Mouse (Mus musculus) liver, embryonic 14.5 days (tissue): Measurements from ENCODE around the gene Mlph. TPM values are rescaled to one million over a fixed set of nuclear protein-coding genes. Genes with fewer than 3 reads are reported as not detected.

Experiments used
- ATAC-seq: fragments of 200-750 bp; cut with Nextera tagmentation; 2 replicates; pipeline ENCODE4 v1.8.0; 2017; ENCODE audit warnings: moderate number of reproducible peaks, mild to moderate bottlenecking, moderate library complexity; ENCODE audit not compliant: insufficient read depth
- DNase-seq, 3 experiments: peaks; one replicate each; pipeline ENCODE4 v3.0.0-alpha.2; 2012 to 2013; ENCODE audit warnings: low read depth in 3 of 3, low spot score in 3 of 3
- H3K27ac ChIP-seq: fragments of 300-500 bp; sonication (generic); 2 replicates; pipeline ENCODE4 v1.5.1; 2014; ENCODE audit warnings: moderate library complexity, mild to moderate bottlenecking, control low read depth, inconsistent platforms
- H3K27me3 ChIP-seq: fragments of 300-500 bp; sonication (generic); 2 replicates; pipeline ENCODE4 v1.6.1; 2014; ENCODE audit warnings: mild to moderate bottlenecking, low read length, moderate library complexity; ENCODE audit not compliant: control insufficient read depth, insufficient read depth
- H3K36me3 ChIP-seq: fragments of 300-500 bp; sonication (generic); replicated peaks from 2 replicates; pipeline ENCODE4 v1.6.1; 2014; ENCODE audit warnings: low read depth; ENCODE audit not compliant: control insufficient read depth, insufficient read depth
- H3K4me1 ChIP-seq, 2 experiments: fragments of 200-500 bp in 1 of 2; fragments of 300-500 bp in 1 of 2; sonication (generic) in 1 of 2; replicated peaks; 2 replicates each; pipeline ENCODE4 v1.6.1; 2012 to 2014; ENCODE audit warnings: antibody characterized with exemption in 1 of 2, inconsistent platforms in 1 of 2, low read length in 1 of 2; ENCODE audit not compliant: control insufficient read depth in 2 of 2, insufficient read depth in 2 of 2
- H3K4me2 ChIP-seq: fragments of 300-500 bp; sonication (generic); 2 replicates; pipeline ENCODE4 v1.6.1; 2014; ENCODE audit warnings: low read depth, mild to moderate bottlenecking, control low read depth, moderate library complexity
- H3K4me3 ChIP-seq, 2 experiments: fragments of 200-500 bp in 1 of 2; fragments of 300-500 bp in 1 of 2; sonication (generic) in 1 of 2; 2 replicates each; pipeline ENCODE4 v1.5.1; 2012 to 2014; ENCODE audit warnings: low read depth in 2 of 2, low read length in 2 of 2, mild to moderate bottlenecking in 2 of 2, control low read depth in 1 of 2, inconsistent platforms in 1 of 2, moderate library complexity in 1 of 2; ENCODE audit not compliant: insufficient read depth in 1 of 2
- H3K9ac ChIP-seq: fragments of 300-500 bp; sonication (generic); replicated peaks from 2 replicates; pipeline ENCODE4 v1.6.1; 2014; ENCODE audit warnings: mild to moderate bottlenecking, control low read depth, moderate library complexity
- H3K9me3 ChIP-seq: fragments of 300-500 bp; sonication (generic); 2 replicates; pipeline ENCODE4 v1.6.1; 2016; ENCODE audit warnings: low read length, mixed read lengths; ENCODE audit not compliant: control insufficient read depth
- CTCF ChIP-seq: IDR thresholded peaks from 2 replicates; pipeline ENCODE4 v1.5.1; 2016; ENCODE audit warnings: antibody characterized with exemption, low read depth, control low read depth
- EP300 ChIP-seq: IDR thresholded peaks from 2 replicates; pipeline ENCODE4 v1.6.1; 2016; ENCODE audit warnings: antibody characterized with exemption, low read depth
- WGBS: fragments of 180-500 bp; shearing (Covaris S2); extraction: QIAGEN DNeasy Blood & Tissue Kit; methylation state at CpG from one replicate; pipeline ENCODE4 v1.1.7; 2014; ENCODE audit not compliant: insufficient replicate concordance; 5-methylcytosine and 5-hydroxymethylcytosine counted together
- polyA plus RNA-seq, 2 experiments: library from polyadenylated mRNA; depleted of rRNA in 1 of 2; stranded (reverse) in 1 of 2; unstranded in 1 of 2; fragments of >200 nt; fragmentation: Nextera tagmentation in 1 of 2; extraction: Ambion mirVana in 1 of 2; gene quantifications; 2 replicates each; pipeline versions ENCODE4 v1.2.1 to v1.2.3; 2012 to 2014

Mlph gene
- polyA plus RNA-seq, 2 experiments: 0.01 TPM; not detected in 1

DNA sequence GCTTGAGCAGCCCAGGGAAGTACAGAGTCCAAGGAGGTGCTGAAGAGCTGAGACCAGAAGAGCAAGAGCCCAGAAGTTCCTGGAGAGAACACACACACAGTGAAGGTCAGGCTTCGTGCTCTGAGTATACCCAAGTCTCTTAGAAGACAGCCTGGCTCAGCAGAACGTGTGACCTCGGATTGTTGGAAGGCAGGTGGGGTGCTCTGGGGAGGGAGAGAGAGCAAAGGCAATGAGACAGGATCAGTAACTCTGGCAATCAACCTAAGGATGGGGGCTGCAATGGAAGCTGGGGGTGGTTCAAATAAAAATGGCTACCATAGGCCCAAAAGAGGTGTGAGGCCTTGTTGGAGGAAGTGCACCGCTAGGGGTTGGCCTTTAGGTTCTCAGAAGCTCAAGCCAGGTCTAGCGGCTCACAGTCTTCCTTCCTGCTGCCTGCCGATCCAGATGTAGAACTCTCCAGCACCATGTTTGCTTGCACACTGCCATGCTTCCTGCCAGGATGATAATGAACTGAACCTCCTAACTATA is 13.1 kb upstream of the Mlph start:
- Histone ChIP-seq H3K4me3 (no peak overlapping the region), H3K36me3 (no peaks in the 10 kb centered on the region), H3K9me3 (no peaks in the 10 kb centered on the region), H3K4me1 (no peaks in the 10 kb centered on the region), H3K27ac (no peak overlapping the region), H3K9ac (no peak overlapping the region), H3K4me2 (no peak overlapping the region), H3K27me3 (no peaks in the 10 kb centered on the region)
- TF ChIP-seq CTCF (no peak), EP300 (no peak)
- DNase-seq: no peak
- no peak for ATAC-seq
- WGBS: 51% methylated on average over 6 of the region's 6 CpGs

DNA sequence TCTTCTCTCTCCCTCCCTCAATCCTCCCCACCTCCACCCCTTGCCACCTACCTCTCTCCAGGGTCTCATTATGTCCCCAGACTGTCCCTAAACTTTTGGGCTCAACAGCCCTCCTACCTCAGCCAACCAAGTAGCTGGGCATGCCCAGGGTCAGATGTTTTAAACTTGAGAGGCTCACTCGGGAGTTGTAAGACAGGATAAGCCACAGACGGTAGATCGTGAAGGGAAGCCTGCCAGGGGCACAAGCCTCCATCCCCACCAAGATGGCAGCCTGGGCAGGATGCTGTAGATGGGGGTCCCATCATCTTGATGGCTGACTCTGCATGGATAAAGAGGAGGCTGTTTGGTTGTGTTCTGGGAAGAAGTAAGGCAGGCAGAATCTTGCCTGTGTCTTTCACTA is 12.1 kb upstream of the Mlph start:
- Histone ChIP-seq H3K9me3 (no peaks in the 10 kb centered on the region), H3K36me3 (no peaks in the 10 kb centered on the region), H3K27ac (no peak overlapping the region), H3K4me2 (no peak overlapping the region), H3K9ac (no peak overlapping the region), H3K4me3 (no peak overlapping the region), H3K4me1 (no peaks in the 10 kb centered on the region), H3K27me3 (no peaks in the 10 kb centered on the region)
- DNase-seq (no peak), ATAC-seq (no peak)
- 59% methylated on average over 3 of the region's 3 CpGs for WGBS
- no peak for TF ChIP-seq EP300
- TF ChIP-seq CTCF: no peak

DNA sequence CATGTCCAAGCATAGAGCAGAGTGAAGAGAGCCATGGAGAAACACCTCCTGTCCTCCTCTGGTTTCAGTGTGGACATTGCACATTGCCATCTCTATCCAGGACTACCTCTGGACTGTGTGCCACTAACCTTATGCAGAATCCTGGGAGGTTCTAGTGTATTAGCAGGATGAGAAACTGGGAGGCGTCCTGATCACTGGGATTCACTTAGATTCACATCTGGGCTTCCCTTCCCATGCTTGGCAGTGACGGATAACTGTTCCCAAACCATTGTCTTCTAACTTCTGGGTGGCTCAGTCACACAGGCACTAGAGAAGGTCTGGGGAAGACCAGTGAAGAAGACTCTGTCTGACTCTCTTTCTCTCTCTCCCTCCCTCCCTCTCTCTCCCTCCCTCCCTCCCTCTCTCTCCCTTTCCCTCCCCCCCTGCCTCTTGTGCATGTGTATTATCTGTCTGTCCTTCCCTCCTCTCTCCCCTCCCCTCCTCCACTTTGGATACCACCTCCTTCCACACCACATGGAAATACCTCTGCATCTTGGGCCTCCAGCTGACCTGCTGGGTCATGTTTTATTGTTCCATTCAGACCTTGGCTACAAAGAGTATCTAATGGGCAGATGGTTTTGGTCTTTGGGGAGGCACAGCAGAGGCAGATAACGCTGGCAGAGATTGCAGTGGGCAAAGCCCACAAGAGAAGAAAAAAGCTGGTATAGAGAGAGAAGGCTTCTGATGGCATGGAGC is 11.5 kb upstream of the Mlph start:
- H3K9ac ChIP-seq: no peak overlapping the region
- no peak overlapping the region for H3K27ac ChIP-seq
- no peak overlapping the region for H3K4me2 ChIP-seq
- no peak for DNase-seq
- H3K27me3 ChIP-seq: no peaks in the 10 kb centered on the region
- no peak for TF ChIP-seq CTCF
- no peaks in the 10 kb centered on the region for H3K4me1 ChIP-seq
- no peak for ATAC-seq
- WGBS: 25% methylated on average over 3 of the region's 3 CpGs
- H3K36me3 ChIP-seq: no peaks in the 10 kb centered on the region
- no peaks in the 10 kb centered on the region for H3K9me3 ChIP-seq
- no peak overlapping the region for H3K4me3 ChIP-seq

DNA sequence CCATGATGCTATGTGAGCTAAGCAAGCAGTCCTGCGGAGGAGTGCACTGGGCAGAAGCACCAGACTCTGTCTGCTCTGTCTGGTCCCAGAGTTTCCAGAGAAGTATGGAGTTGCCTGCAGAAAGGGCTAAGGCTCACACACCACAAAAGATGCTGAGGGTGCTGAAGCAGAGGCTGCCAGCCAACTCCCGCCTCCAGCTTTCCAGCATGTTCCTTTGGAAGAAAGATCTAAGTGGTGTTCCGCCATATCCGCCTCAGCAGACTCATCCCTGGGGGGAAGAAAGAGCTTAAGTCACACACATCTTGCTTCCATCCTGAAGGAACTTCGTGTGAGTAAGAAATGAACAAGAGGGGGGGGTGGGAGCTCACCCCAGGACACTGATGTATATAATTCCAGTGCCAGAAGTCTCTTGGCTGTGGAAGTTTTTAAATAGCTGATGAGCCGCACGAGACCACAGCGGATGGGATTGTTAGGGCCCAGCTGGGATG is 10.9 kb upstream of the Mlph start:
- 61% methylated on average over 8 of the region's 8 CpGs for WGBS
- ATAC-seq (no peak), DNase-seq (no peak)
- TF ChIP-seq CTCF (no peak), EP300 (no peak)
- Histone ChIP-seq H3K4me3 (no peak overlapping the region), H3K9ac (no peak overlapping the region), H3K4me1 (no peaks in the 10 kb centered on the region), H3K9me3 (no peaks in the 10 kb centered on the region), H3K4me2 (no peak overlapping the region), H3K27me3 (no peaks in the 10 kb centered on the region), H3K27ac (no peak overlapping the region), H3K36me3 (no peaks in the 10 kb centered on the region)

DNA sequence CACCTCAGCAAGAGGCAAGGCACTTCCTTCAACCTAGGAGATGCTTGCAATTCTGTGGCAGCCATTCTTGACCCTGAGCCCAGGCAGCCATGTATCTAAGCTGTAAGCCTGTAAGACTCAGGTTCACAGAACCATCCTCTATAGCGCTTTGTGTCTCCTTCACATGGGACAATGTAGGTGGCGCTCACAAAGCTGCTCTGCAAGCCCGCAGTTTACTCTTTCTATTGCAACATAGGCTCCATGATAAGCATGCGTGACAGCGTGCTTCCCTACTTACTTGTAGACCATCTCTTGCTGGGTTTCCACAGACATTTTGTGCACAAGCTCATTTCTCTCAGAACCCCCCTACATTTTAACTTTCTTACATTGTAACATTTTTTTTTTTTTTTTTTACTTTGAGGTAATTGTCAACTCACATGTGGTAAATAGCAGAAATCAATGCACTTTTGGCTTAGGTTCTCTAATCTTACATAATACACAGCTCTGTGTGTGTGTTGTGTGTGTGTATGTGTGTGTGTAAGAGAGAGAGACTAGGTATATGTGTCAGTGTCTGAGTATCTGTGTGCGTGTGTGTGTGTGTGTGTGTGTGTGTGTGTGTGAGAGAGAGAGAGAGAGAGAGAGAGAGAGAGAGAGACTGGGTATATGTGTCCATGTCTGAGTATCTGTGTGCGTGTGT is 10.0 kb upstream of the Mlph start:
- H3K36me3 ChIP-seq: no peaks in the 10 kb centered on the region
- H3K4me2 ChIP-seq: no peak overlapping the region
- no peak overlapping the region for H3K4me3 ChIP-seq
- no peak for DNase-seq
- no peaks in the 10 kb centered on the region for H3K4me1 ChIP-seq
- H3K9me3 ChIP-seq: no peaks in the 10 kb centered on the region
- no peak overlapping the region for H3K27ac ChIP-seq
- ATAC-seq: no peak
- no peaks in the 10 kb centered on the region for H3K27me3 ChIP-seq
- no peak for TF ChIP-seq CTCF
- no peak for TF ChIP-seq EP300
- no peak overlapping the region for H3K9ac ChIP-seq
- WGBS: 50% methylated on average over 7 of the region's 7 CpGs
